Mouse (Mus musculus) urinary bladder, postnatal 14 days (tissue): Measurements from ENCODE around the gene Bcas3.

Experiments used
- DNase-seq: peaks from one replicate; pipeline ENCODE4 v3.0.0; 2021; ENCODE audit warnings: low spot score

Gene Bcas3

GRCm38 (mm10) chr11:85615421-85615820 is 262.5 kb downstream of the Bcas3 start:
- no peak for DNase-seq

GRCm38 (mm10) chr11:85621486-85621885 is 268.5 kb downstream of the Bcas3 start:
- DNase-seq = no peak

GRCm38 (mm10) chr11:85621994-85622393 is 269.0 kb downstream of the Bcas3 start:
- DNase-seq = peak; percentile 32

GRCm38 (mm10) chr11:85625206-85625605 is 272.2 kb downstream of the Bcas3 start:
- no peak for DNase-seq

GRCm38 (mm10) chr11:85626846-85627245 is 273.9 kb downstream of the Bcas3 start:
- no peak for DNase-seq

GRCm38 (mm10) chr11:85627405-85627804 is 274.4 kb downstream of the Bcas3 start:
- no peak for DNase-seq

GRCm38 (mm10) chr11:85628303-85629063 is 275.5 kb downstream of the Bcas3 start:
- no peak for DNase-seq

- DNase-seq = no peak
These were observed 279.6 kb downstream of the Bcas3 start for GRCm38 (mm10) chr11:85632568-85632981.

- DNase-seq = no peak
These were observed 285.9 kb downstream of the Bcas3 start for GRCm38 (mm10) chr11:85638696-85639495.

- no peak for DNase-seq
These were observed 287.7 kb downstream of the Bcas3 start for GRCm38 (mm10) chr11:85640659-85641058.

- DNase-seq = no peak
These were observed 288.5 kb downstream of the Bcas3 start for GRCm38 (mm10) chr11:85641486-85641885.

- peak; percentile 24 for DNase-seq
These were observed 289.6 kb downstream of the Bcas3 start for GRCm38 (mm10) chr11:85642591-85642990.

GRCm38 (mm10) chr11:85643025-85643424 is 290.1 kb downstream of the Bcas3 start:
- DNase-seq = no peak

- no peak for DNase-seq
These were observed 290.6 kb downstream of the Bcas3 start for GRCm38 (mm10) chr11:85643479-85644000.

GRCm38 (mm10) chr11:85644027-85644747 is 291.2 kb downstream of the Bcas3 start:
- no peak for DNase-seq

GRCm38 (mm10) chr11:85644748-85645060 is 291.7 kb downstream of the Bcas3 start:
- no peak for DNase-seq

GRCm38 (mm10) chr11:85645152-85645835 is 292.3 kb downstream of the Bcas3 start:
- DNase-seq = no peak

GRCm38 (mm10) chr11:85648893-85649292 is 295.9 kb downstream of the Bcas3 start:
- peak; percentile 27 for DNase-seq

GRCm38 (mm10) chr11:85649373-85649772 is 296.4 kb downstream of the Bcas3 start:
- DNase-seq = no peak

GRCm38 (mm10) chr11:85657471-85657870 is 304.5 kb downstream of the Bcas3 start:
- no peak for DNase-seq

- DNase-seq = no peak
These were observed 307.3 kb downstream of the Bcas3 start for GRCm38 (mm10) chr11:85660304-85660703.

- no peak for DNase-seq
These were observed 314.2 kb downstream of the Bcas3 start for GRCm38 (mm10) chr11:85667176-85667575.
